ENCODE assay signal across 8 mouse cellular contexts in genomic region chr10:43021512-43022116, GRCm38 (mm10).
DNase-seq lines count a peak whose midpoint lies in the region; ATAC-seq and TF ChIP-seq lines count a peak whose summit lies in the region.

No protein-coding gene starts in this region.

- 1% methylated on average over 66 of the region's 69 CpGs for WGBS in heart, embryonic 11.5 days (ENCODE audit: insufficient replicate concordance)
- under 1% methylated on average over 59 of the region's 69 CpGs for WGBS in neural tube, embryonic 15.5 days

- intact Hi-C loops in heart, postnatal 25 days (cut with DNase I) = loop anchor here (5.0 kb wide), 1 partner anchor 151 kb away; the partner anchor contains the start of genes 9030612E09Rik and Sobp

- TF ChIP-seq CTCF in E14TG2a.4 (conservative IDR thresholded peaks at IDR 0.05; ENCODE audit: low read length) = no peak

- no peak overlapping the region for H3K27ac ChIP-seq in heart, embryonic 11.5 days (ENCODE audit: low read depth, low read length)
- no peak overlapping the region for H3K27ac ChIP-seq in neural tube, embryonic 15.5 days (replicated peaks)

- peak; percentile 95 for DNase-seq in heart, adult 11 months
- no peak for DNase-seq in heart, postnatal 25 days (ENCODE audit: low spot score)
- peak; percentile 72 for DNase-seq in cerebellum, adult 9-11 months
- DNase-seq in kidney, postnatal 4 days = peak; percentile 52 to 62
- DNase-seq in right cerebral cortex, adult 2 months (ENCODE audit: low spot score in 2 of 2) = no peak

- peaks cover 19% of the 10 kb centered on the region for H3K4me1 ChIP-seq in E14TG2a.4 (replicated peaks; ENCODE audit: low read depth, low read length)
- peaks cover 10% of the 10 kb centered on the region for H3K4me1 ChIP-seq in heart, embryonic 11.5 days (ENCODE audit: control insufficient read depth, insufficient read depth, low read length)
- H3K4me1 ChIP-seq in neural tube, embryonic 15.5 days = peaks cover 18% of the 10 kb centered on the region

- no peaks in the 10 kb centered on the region for H3K9me3 ChIP-seq in E14TG2a.4 (ENCODE audit: low read length)
- no peaks in the 10 kb centered on the region for H3K9me3 ChIP-seq in heart, embryonic 11.5 days (replicated peaks; ENCODE audit: control insufficient read depth, low read length)
- no peaks in the 10 kb centered on the region for H3K9me3 ChIP-seq in neural tube, embryonic 15.5 days (replicated peaks)

- ATAC-seq in heart, embryonic 11.5 days (replicated peaks; ENCODE audit: insufficient number of reproducible peaks, low FRiP score, low TSS enrichment) = no peak
- ATAC-seq in neural tube, embryonic 15.5 days (ENCODE audit: low FRiP score) = peak; percentile 70

- H3K4me2 ChIP-seq in heart, embryonic 11.5 days = peak overlapping the region; percentile 89
- H3K4me2 ChIP-seq in neural tube, embryonic 15.5 days = peak overlapping the region; percentile 89

- H3K36me3 ChIP-seq in E14TG2a.4 (ENCODE audit: insufficient read depth, low read length) = no peaks in the 10 kb centered on the region
- no peaks in the 10 kb centered on the region for H3K36me3 ChIP-seq in heart, embryonic 11.5 days (ENCODE audit: control insufficient read depth, insufficient read depth, low read length)
- no peaks in the 10 kb centered on the region for H3K36me3 ChIP-seq in neural tube, embryonic 15.5 days

- H3K9ac ChIP-seq in heart, embryonic 11.5 days (ENCODE audit: low read depth, low read length) = peak overlapping the region; percentile 46
- H3K9ac ChIP-seq in neural tube, embryonic 15.5 days (replicated peaks) = peak overlapping the region; percentile 48

- peaks cover 83% of the 10 kb centered on the region for H3K27me3 ChIP-seq in E14TG2a.4 (ENCODE audit: insufficient read depth, low read length)
- peaks cover 48% of the 10 kb centered on the region for H3K27me3 ChIP-seq in heart, embryonic 11.5 days (ENCODE audit: control insufficient read depth, insufficient read depth, low read length)
- H3K27me3 ChIP-seq in neural tube, embryonic 15.5 days (replicated peaks) = peaks cover 4% of the 10 kb centered on the region; the same call in 1 of the 2 replicates

- peak overlapping the region; percentile 76 for H3K4me3 ChIP-seq in E14TG2a.4 (replicated peaks; ENCODE audit: low read length)
- peak overlapping the region; percentile 52 for H3K4me3 ChIP-seq in heart, embryonic 11.5 days (ENCODE audit: low read depth, low read length)
- peak overlapping the region; percentile 47 for H3K4me3 ChIP-seq in neural tube, embryonic 15.5 days (replicated peaks)

Comparison
In these comparisons a context has a peak if more than half of its experiments do, and no peak if none do; other contexts are left out.
1. DNase-seq: peak in heart, adult 11 months (single experiment), cerebellum, adult 9-11 months (single experiment) and kidney, postnatal 4 days (2 of 2); none in heart, postnatal 25 days (single experiment) and right cerebral cortex, adult 2 months (0 of 2).
2. Peak in every context shown above with its lines, with median percentiles within 50 percentile points of each other: H3K4me3 ChIP-seq.